Comparison of ENCODE assay signal across 7 mouse cellular contexts in the genomic region with DNA sequence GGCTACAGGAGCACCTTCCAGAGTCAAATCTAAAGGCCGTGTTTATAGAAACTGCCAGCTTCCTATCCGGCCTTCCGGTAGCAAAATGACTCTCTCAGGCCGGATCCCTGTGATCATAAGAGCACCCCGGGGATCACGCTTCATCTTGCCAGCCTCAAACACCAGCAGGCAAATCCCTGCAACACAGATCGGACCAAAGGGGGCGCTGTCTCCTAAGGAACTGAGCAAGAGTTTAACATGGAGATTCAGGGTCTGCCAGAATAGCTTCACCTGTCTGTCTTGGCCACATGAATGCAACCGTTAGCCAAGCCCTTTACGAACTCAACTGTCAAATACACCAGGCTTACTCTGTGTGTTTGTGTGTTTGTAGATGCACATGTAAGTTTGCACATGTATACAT. TPM values are rescaled to one million over a fixed set of nuclear protein-coding genes. Genes with fewer than 3 reads are reported as not detected.
DNase-seq lines count a peak whose midpoint lies in the region; ATAC-seq and TF ChIP-seq lines count a peak whose summit lies in the region.

No protein-coding gene starts in this region.

- H3K4me2 ChIP-seq in hindbrain, embryonic 11.5 days (replicated peaks; ENCODE audit: low read depth, low read length): no peak overlapping the region
- no peak overlapping the region for H3K4me2 ChIP-seq in hindbrain, embryonic 16.5 days (ENCODE audit: low read length)

- H3K27ac ChIP-seq in hindbrain, embryonic 11.5 days (ENCODE audit: low read depth, low read length): no peak overlapping the region
- no peak overlapping the region for H3K27ac ChIP-seq in hindbrain, embryonic 16.5 days (ENCODE audit: low read depth, low read length)
- no peak overlapping the region for H3K27ac ChIP-seq in thymus, adult 2 months (ENCODE audit: control insufficient read depth, insufficient read depth, low read length)
- no peak overlapping the region for H3K27ac ChIP-seq in cortical plate, adult 2 months (ENCODE audit: insufficient read depth, low read length)

- H3K4me3 ChIP-seq in hindbrain, embryonic 11.5 days (ENCODE audit: low read depth, low read length): no peak overlapping the region
- H3K4me3 ChIP-seq in hindbrain, embryonic 16.5 days (ENCODE audit: low read length): no peak overlapping the region
- no peak overlapping the region for H3K4me3 ChIP-seq in thymus, adult 2 months (ENCODE audit: control insufficient read depth, insufficient read depth, low read length)
- H3K4me3 ChIP-seq in cortical plate, adult 2 months (ENCODE audit: insufficient read depth, low read length): no peak overlapping the region

- 48% methylated on average over 10 of the region's 10 CpGs for WGBS in hindbrain, embryonic 11.5 days
- 56% methylated on average over 10 of the region's 10 CpGs for WGBS in hindbrain, embryonic 16.5 days
- 54% methylated on average over 10 of the region's 10 CpGs for WGBS in thymus, adult 2 months

- no peaks in the 10 kb centered on the region for H3K9me3 ChIP-seq in hindbrain, embryonic 11.5 days (ENCODE audit: control insufficient read depth, low read length)
- H3K9me3 ChIP-seq in hindbrain, embryonic 16.5 days (ENCODE audit: control insufficient read depth, low read length): no peaks in the 10 kb centered on the region

- TF ChIP-seq POLR2A in thymus, adult 2 months (IDR thresholded peaks at IDR 0.05; ENCODE audit: control insufficient read depth, extremely low read depth, insufficient read depth, low read length, poor library complexity): no peak
- no peak for TF ChIP-seq POLR2A in cortical plate, adult 2 months (IDR thresholded peaks at IDR 0.05; ENCODE audit: extremely low read depth, insufficient read depth, low read length)

- H3K36me3 ChIP-seq in hindbrain, embryonic 11.5 days (ENCODE audit: control insufficient read depth, insufficient read depth, low read length): no peaks in the 10 kb centered on the region
- H3K36me3 ChIP-seq in hindbrain, embryonic 16.5 days (ENCODE audit: control insufficient read depth, insufficient read depth, low read length): no peaks in the 10 kb centered on the region
- H3K36me3 ChIP-seq in thymus, adult 2 months (ENCODE audit: control insufficient read depth, insufficient read depth, low read length): no peaks in the 10 kb centered on the region

- DNase-seq in hindbrain, embryonic 11.5 days (ENCODE audit: low spot score): peak; percentile 64
- peak; percentile 13 for DNase-seq in thymus, adult 2 months
- no peak for DNase-seq in thymus, adult 18-20 months
- no peak for DNase-seq in spleen, postnatal 4 days (ENCODE audit: low spot score in 2 of 2)

- no peak for TF ChIP-seq CTCF in thymus, adult 2 months (IDR thresholded peaks at IDR 0.05; ENCODE audit: borderline replicate concordance, control insufficient read depth, extremely low read depth, insufficient read depth, low read length, poor library complexity)
- peak; percentile 47 for TF ChIP-seq CTCF in cortical plate, adult 2 months (IDR thresholded peaks at IDR 0.05; ENCODE audit: extremely low read depth, insufficient read depth, low read length)

- H3K27me3 ChIP-seq in hindbrain, embryonic 11.5 days (ENCODE audit: control insufficient read depth, insufficient read depth, low read length): no peaks in the 10 kb centered on the region
- no peaks in the 10 kb centered on the region for H3K27me3 ChIP-seq in hindbrain, embryonic 16.5 days (replicated peaks; ENCODE audit: control insufficient read depth, insufficient read depth, low read length)
- H3K27me3 ChIP-seq in thymus, adult 2 months (ENCODE audit: control insufficient read depth, insufficient read depth, low read length): no peaks in the 10 kb centered on the region

- no peaks in the 10 kb centered on the region for H3K4me1 ChIP-seq in hindbrain, embryonic 11.5 days (replicated peaks; ENCODE audit: control insufficient read depth, insufficient read depth, low read length)
- H3K4me1 ChIP-seq in hindbrain, embryonic 16.5 days (ENCODE audit: control insufficient read depth, insufficient read depth, low read depth, low read length): no peaks in the 10 kb centered on the region
- no peaks in the 10 kb centered on the region for H3K4me1 ChIP-seq in thymus, adult 2 months (replicated peaks; ENCODE audit: control insufficient read depth, insufficient read depth, low read length)
- H3K4me1 ChIP-seq in cortical plate, adult 2 months (ENCODE audit: control insufficient read depth, insufficient read depth, low read length): no peaks in the 10 kb centered on the region

- no peak for ATAC-seq in hindbrain, embryonic 11.5 days (ENCODE audit: low FRiP score)
- ATAC-seq in hindbrain, embryonic 16.5 days: no peak
- ATAC-seq in megakaryocyte-erythroid progenitor cell, adult 5-6 weeks (replicated peaks; ENCODE audit: low FRiP score, low TSS enrichment, poor library complexity, severe bottlenecking): 0 out of 2 replicates have a peak, but pooled peaks have one; percentile 31

- no peak overlapping the region for H3K9ac ChIP-seq in hindbrain, embryonic 11.5 days (ENCODE audit: low read depth, low read length)
- H3K9ac ChIP-seq in hindbrain, embryonic 16.5 days (ENCODE audit: low read depth, low read length): no peak overlapping the region

RNA-seq across cellular contexts. Expression of a gene that starts 8.9 kb away (rescaled TPM):
- polyA plus RNA-seq in hindbrain, embryonic 11.5 days (2014; fragmentation: Nextera tagmentation; extraction: Ambion mirVana): 1.8 and 1.9 TPM in 2 replicates
- polyA plus RNA-seq in hindbrain, embryonic 16.5 days (2015; fragmentation: Nextera tagmentation; extraction: Ambion mirVana): 16.7 and 20.0 TPM in 2 replicates
- polyA plus RNA-seq in thymus, adult 2 months (2012; rRNA removed): 0.32 and 0.43 TPM in 2 replicates
- polyA plus RNA-seq in cortical plate, adult 2 months (2012; rRNA removed): 141 and 164 TPM in 2 replicates
- total RNA-seq in megakaryocyte-erythroid progenitor cell, adult 5-6 weeks (2014; fragmentation: Nextera tagmentation): not detected in 2 replicates
- total RNA-seq in megakaryocyte-erythroid progenitor cell, adult 5-6 weeks (2017): 0.61 TPM in 1 of 2 replicates, not detected in the other

Comparison
In these comparisons a context has a peak if more than half of its experiments do, and no peak if none do; other contexts are left out.
1. DNase-seq: peak in hindbrain, embryonic 11.5 days (single experiment) and thymus, adult 2 months (single experiment); none in thymus, adult 18-20 months (0 of 2) and spleen, postnatal 4 days (0 of 2).